In the genomic region with DNA sequence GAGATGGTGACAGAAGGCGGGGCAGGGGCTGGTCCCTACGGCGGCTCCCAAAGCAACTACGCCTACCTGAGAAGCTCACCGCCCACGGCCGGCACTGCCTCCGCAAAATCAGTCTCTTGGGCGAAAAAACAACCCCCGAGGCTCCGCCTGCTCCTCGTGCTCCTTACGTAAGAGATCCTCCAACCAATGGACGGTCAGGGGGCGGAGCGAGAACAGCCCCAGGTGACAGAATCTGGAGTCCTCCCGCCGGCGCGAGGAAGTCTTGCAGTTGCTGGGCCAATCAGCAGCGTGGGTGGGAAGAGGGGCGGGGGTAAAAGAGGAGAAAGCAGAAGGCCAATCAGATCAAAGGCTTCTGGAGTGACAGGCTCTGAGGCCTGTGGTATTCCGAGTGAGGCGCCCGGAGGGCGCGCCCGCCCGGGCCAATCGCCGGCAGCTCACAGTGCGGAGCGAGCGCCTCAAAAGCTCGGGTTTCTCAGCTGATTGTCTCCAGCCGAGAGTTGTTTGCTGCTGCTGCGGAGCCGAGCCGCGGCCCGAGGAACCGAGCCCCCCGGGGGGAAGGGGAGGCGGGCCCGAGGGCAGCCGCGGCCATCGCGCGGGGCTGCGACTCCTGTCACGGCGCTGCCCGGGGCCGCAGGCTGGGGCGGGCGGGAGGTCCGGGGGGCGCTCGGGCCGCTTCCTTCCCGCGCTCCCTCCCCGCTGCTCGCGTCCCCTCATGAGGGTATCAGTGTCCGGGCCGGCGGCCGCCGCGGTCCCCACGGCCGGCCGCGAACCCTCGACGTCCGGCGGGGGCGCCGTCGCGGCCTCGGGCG, we compare ENCODE assay signal across 8 mouse cellular contexts. TPM values are rescaled to one million over a fixed set of nuclear protein-coding genes. Genes with fewer than 3 reads are reported as not detected.
A peak's percentile ranks its signal among the peaks of the same experiment; 100 is the strongest.
DNase-seq lines count a peak whose midpoint lies in the region; ATAC-seq and TF ChIP-seq lines count a peak whose summit lies in the region.

A gene (plus strand): TSS at position 437 of the 809 bp plus-strand sequence.

- H3K4me3 ChIP-seq in heart, embryonic 13.5 days, result peak within 1 kb of the TSS; percentile 88
- peak within 1 kb of the TSS; percentile 79 for H3K4me3 ChIP-seq in kidney, postnatal 0 days (replicated peaks; ENCODE audit: low read depth, low read length)
- peak within 1 kb of the TSS; percentile 71 for H3K4me3 ChIP-seq in liver, adult 2 months (ENCODE audit: insufficient read depth, low read depth, low read length)

- under 1% methylated on average over 85 of the region's 86 CpGs for WGBS in heart, embryonic 13.5 days
- WGBS in kidney, postnatal 0 days, result under 1% methylated on average over 66 of the region's 86 CpGs
- under 1% methylated on average over 85 of the region's 86 CpGs for WGBS in liver, adult 2 months

- peak; percentile 80 for TF ChIP-seq POLR2A in liver, adult 2 months (IDR thresholded peaks at IDR 0.05; ENCODE audit: extremely low read depth, insufficient read depth, low read length)

- ATAC-seq in heart, embryonic 13.5 days (ENCODE audit: extremely low read depth, insufficient number of reproducible peaks, low FRiP score, low TSS enrichment), result peak; percentile 98
- ATAC-seq in kidney, postnatal 0 days (replicated peaks; ENCODE audit: low FRiP score, low read depth), result peak; percentile 100
- ATAC-seq in monocyte, adult 5-6 weeks (replicated peaks; ENCODE audit: insufficient number of reproducible peaks, low FRiP score, low TSS enrichment, poor library complexity, severe bottlenecking), result peak; percentile 97

- H3K4me2 ChIP-seq in heart, embryonic 13.5 days, result peak within 1 kb of the TSS; percentile 97
- peak within 1 kb of the TSS; percentile 99 for H3K4me2 ChIP-seq in kidney, postnatal 0 days (ENCODE audit: low read length)

- DNase-seq in CD4-positive, CD25-positive, alpha-beta regulatory T cell, adult 2 months (ENCODE audit: low read depth, low spot score), result peak; percentile 100
- peak; percentile 99 for DNase-seq in c-Kit-positive CD71-negative TER-119-negative erythroid progenitor cells, embryonic 14.5 days (ENCODE audit: low read depth)
- peak; percentile 99 for DNase-seq in fibroblast of lung, adult 2 months (ENCODE audit: low read depth)
- peak; percentile 100 for DNase-seq in kidney, postnatal 0 days (ENCODE audit: low spot score)
- peak; percentile 97 for DNase-seq in liver, adult 2 months (ENCODE audit: extremely low read depth, low read depth, low spot score)
- DNase-seq in spleen, postnatal 36 days (ENCODE audit: low spot score in 2 of 2), result peak; percentile 99 to 100

- H3K9me3 ChIP-seq in heart, embryonic 13.5 days, result no peaks in the 10 kb centered on the region
- H3K9me3 ChIP-seq in kidney, postnatal 0 days (replicated peaks; ENCODE audit: low read length), result no peaks in the 10 kb centered on the region

- peaks cover 12% of the 10 kb centered on the region; the same call in 1 of the 2 replicates for H3K4me1 ChIP-seq in heart, embryonic 13.5 days
- no peaks in the 10 kb centered on the region for H3K4me1 ChIP-seq in kidney, postnatal 0 days (replicated peaks; ENCODE audit: insufficient read depth, low read length)
- H3K4me1 ChIP-seq in liver, adult 2 months (ENCODE audit: control insufficient read depth, insufficient read depth, low read length), result no peaks in the 10 kb centered on the region; the same call in 1 of the 2 replicates

- TF ChIP-seq CTCF in kidney, postnatal 0 days (IDR thresholded peaks at IDR 0.05; ENCODE audit: low read depth), result no peak; the same call in 1 of the 2 replicates
- TF ChIP-seq CTCF in liver, adult 2 months (IDR thresholded peaks at IDR 0.05; ENCODE audit: low read depth, low read length), result no peak

- H3K36me3 ChIP-seq in heart, embryonic 13.5 days, result no peaks in the 10 kb centered on the region
- H3K36me3 ChIP-seq in kidney, postnatal 0 days (ENCODE audit: insufficient read depth, low read length), result no peaks in the 10 kb centered on the region
- no peaks in the 10 kb centered on the region for H3K36me3 ChIP-seq in liver, adult 2 months (ENCODE audit: control insufficient read depth, insufficient read depth, low read length)

- no peaks in the 10 kb centered on the region for H3K79me2 ChIP-seq in liver, adult 2 months (ENCODE audit: control insufficient read depth, insufficient read depth, low read length)

- no peaks in the 10 kb centered on the region for H3K27me3 ChIP-seq in heart, embryonic 13.5 days (replicated peaks)
- no peaks in the 10 kb centered on the region for H3K27me3 ChIP-seq in kidney, postnatal 0 days (ENCODE audit: insufficient read depth, low read length)
- no peaks in the 10 kb centered on the region for H3K27me3 ChIP-seq in liver, adult 2 months (ENCODE audit: control insufficient read depth, insufficient read depth, low read length)

- peak within 1 kb of the TSS; percentile 95 for H3K27ac ChIP-seq in heart, embryonic 13.5 days (replicated peaks)
- peak within 1 kb of the TSS; percentile 94 for H3K27ac ChIP-seq in kidney, postnatal 0 days
- H3K27ac ChIP-seq in liver, adult 2 months (replicated peaks; ENCODE audit: insufficient read depth, low read depth, low read length), result peak within 1 kb of the TSS; percentile 3; the same call in 1 of the 2 replicates

- peak within 1 kb of the TSS; percentile 96 for H3K9ac ChIP-seq in heart, embryonic 13.5 days
- H3K9ac ChIP-seq in kidney, postnatal 0 days (ENCODE audit: low read depth, low read length), result peak within 1 kb of the TSS; percentile 88
- H3K9ac ChIP-seq in liver, adult 2 months (ENCODE audit: low read depth, low read length), result peak within 1 kb of the TSS; percentile 82

RNA-seq across cellular contexts. Expression of the gene that starts here (rescaled TPM):
- polyA plus RNA-seq in heart, embryonic 13.5 days (2015; fragmentation: Nextera tagmentation; extraction: Ambion mirVana), result 2.9 and 3.4 TPM in 2 replicates
- 1.8 and 2.3 TPM in 2 replicates for polyA plus RNA-seq in kidney, postnatal 0 days (2015; fragmentation: Nextera tagmentation; extraction: Ambion mirVana)
- total RNA-seq in liver, adult 2 months (2014; rRNA removed), result 0.81 and 1.6 TPM in 2 replicates
- 1.2 and 3.3 TPM in 2 replicates for polyA plus RNA-seq in liver, adult 2 months (2012; rRNA removed)
- 2.3 to 3.9 TPM (median 3.0 TPM) in 3 replicates for total RNA-seq in monocyte, adult 5-6 weeks (2017)

Comparison
In these comparisons a context has a peak if more than half of its experiments do, and no peak if none do; other contexts are left out.
1. Peak in every context shown above with its lines: DNase-seq, ATAC-seq, H3K4me3 ChIP-seq and H3K27ac ChIP-seq.
2. H3K27ac ChIP-seq: peak in every context shown above with its lines; median percentile 95 in heart, embryonic 13.5 days; 94 in kidney, postnatal 0 days; 3 in liver, adult 2 months.